Mouse (Mus musculus) cerebellum, adult 2 months (tissue): ENCODE measurements around the gene Prss41. TPM values are rescaled to one million over a fixed set of nuclear protein-coding genes. Genes with fewer than 3 reads are reported as not detected.

Experiments used
- DNase-seq, 2 experiments: peaks; one replicate each; pipeline ENCODE4 v3.0.0; 2021
- H3K27ac ChIP-seq: fragments of 200-500 bp; 2 replicates; pipeline ENCODE4 v1.5.1; 2012; ENCODE audit warnings: low read length, control low read depth, inconsistent platforms; ENCODE audit not compliant: insufficient read depth
- H3K27me3 ChIP-seq: fragments of 200-500 bp; 2 replicates; pipeline ENCODE4 v1.6.1; 2012; ENCODE audit warnings: inconsistent platforms, mild to moderate bottlenecking, low read length, moderate library complexity; ENCODE audit not compliant: control insufficient read depth, insufficient read depth
- H3K4me1 ChIP-seq: fragments of 200-500 bp; 2 replicates; pipeline ENCODE4 v1.6.1; 2011; ENCODE audit warnings: low read length; ENCODE audit not compliant: control insufficient read depth, insufficient read depth
- H3K4me3 ChIP-seq: fragments of 200-500 bp; replicated peaks from 2 replicates; pipeline ENCODE3; 2011; ENCODE audit warnings: mild to moderate bottlenecking, low read depth, low read length, control low read depth; ENCODE audit not compliant: insufficient read depth
- CTCF ChIP-seq: fragments of 200-500 bp; IDR thresholded peaks from 2 replicates; pipeline ENCODE4 v1.5.1; 2011; ENCODE audit warnings: low read depth, mild to moderate bottlenecking, control low read depth, low read length, moderate library complexity, borderline replicate concordance; ENCODE audit not compliant: insufficient read depth
- POLR2A ChIP-seq: fragments of 200-500 bp; IDR thresholded peaks from 2 replicates; pipeline ENCODE4 v1.6.1; 2011; ENCODE audit warnings: low read length, control low read depth, borderline replicate concordance; ENCODE audit not compliant: insufficient read depth
- WGBS: fragments of 180-500 bp; shearing (Covaris S2); methylation state at CpG from one replicate; pipeline ENCODE4 v1.1.7; 2018; 5-methylcytosine and 5-hydroxymethylcytosine counted together
- polyA plus RNA-seq: library from polyadenylated mRNA; depleted of rRNA; stranded (reverse); fragments of >200 nt; gene quantifications from 2 replicates; pipeline ENCODE4 v1.2.3, GENCODE M21; 2012

The Prss41 gene
- polyA plus RNA-seq, 1 experiment, result 1.6 TPM

GRCm38 (mm10) chr17:23804426-23805085, 39.4 kb downstream of the Prss41 start:
- no peaks in the 10 kb centered on the region; the same call in 1 of the 2 replicates for H3K4me1 ChIP-seq
- H3K27ac ChIP-seq, result no peak overlapping the region
- no peaks in the 10 kb centered on the region for H3K27me3 ChIP-seq
- peak overlapping the region; percentile 94 for H3K4me3 ChIP-seq
- WGBS, result under 1% methylated on average over 8 of the region's 8 CpGs
- no peak for DNase-seq
- TF ChIP-seq POLR2A (no peak), CTCF (no peak)

- TF ChIP-seq CTCF (no peak), POLR2A (no peak)
- Histone ChIP-seq H3K27me3 (no peaks in the 10 kb centered on the region), H3K4me1 (no peaks in the 10 kb centered on the region; the same call in 1 of the 2 replicates), H3K27ac (peak overlapping the region; percentile 81), H3K4me3 (peak overlapping the region; percentile 94)
- no peak for DNase-seq
- WGBS, result under 1% methylated on average over 72 of the region's 83 CpGs
Measured at GRCm38 (mm10) chr17:23803366-23804041, 40.5 kb downstream of the Prss41 start.

- TF ChIP-seq POLR2A (peak; percentile 78), CTCF (no peak)
- under 1% methylated on average over 60 of the region's 60 CpGs for WGBS
- no peaks in the 10 kb centered on the region for H3K27me3 ChIP-seq
- H3K4me1 ChIP-seq, result no peaks in the 10 kb centered on the region; the same call in 1 of the 2 replicates
- peak overlapping the region; percentile 91 for H3K27ac ChIP-seq
- DNase-seq, result peak; percentile 98 to 99
- peak overlapping the region; percentile 94 for H3K4me3 ChIP-seq
Measured at GRCm38 (mm10) chr17:23802746-23803365, 41.1 kb downstream of the Prss41 start.

- peak in 1 of 2 experiments; percentile 25 for DNase-seq
- H3K27me3 ChIP-seq, result no peaks in the 10 kb centered on the region
- no peak overlapping the region for H3K27ac ChIP-seq
- TF ChIP-seq CTCF (no peak), POLR2A (no peak)
- no peak overlapping the region for H3K4me3 ChIP-seq
- WGBS, result 97% methylated on average over 10 of the region's 10 CpGs
- no peaks in the 10 kb centered on the region; the same call in 1 of the 2 replicates for H3K4me1 ChIP-seq
Measured at GRCm38 (mm10) chr17:23801627-23802026, 42.3 kb downstream of the Prss41 start.

GRCm38 (mm10) chr17:23797316-23797715, 46.7 kb downstream of the Prss41 start:
- H3K4me3 ChIP-seq, result no peak overlapping the region
- 86% methylated on average over 7 of the region's 7 CpGs for WGBS
- no peaks in the 10 kb centered on the region for H3K4me1 ChIP-seq
- no peak overlapping the region for H3K27ac ChIP-seq
- no peaks in the 10 kb centered on the region for H3K27me3 ChIP-seq
- no peak for DNase-seq
- no peak for TF ChIP-seq POLR2A
- no peak for TF ChIP-seq CTCF

- no peak overlapping the region for H3K27ac ChIP-seq
- no peak overlapping the region for H3K4me3 ChIP-seq
- no peak for DNase-seq
- no peaks in the 10 kb centered on the region; the same call in 1 of the 2 replicates for H3K4me1 ChIP-seq
- WGBS, result 95% methylated on average over 8 of the region's 8 CpGs
- TF ChIP-seq CTCF, result no peak
- TF ChIP-seq POLR2A, result no peak
- H3K27me3 ChIP-seq, result no peaks in the 10 kb centered on the region
Measured at GRCm38 (mm10) chr17:23795323-23795722, 48.6 kb downstream of the Prss41 start.

GRCm38 (mm10) chr17:23791079-23791357, 53.0 kb downstream of the Prss41 start:
- 45% methylated on average over 2 of the region's 2 CpGs for WGBS
- Histone ChIP-seq H3K4me3 (peak overlapping the region; percentile 61), H3K27me3 (no peaks in the 10 kb centered on the region), H3K27ac (peak overlapping the region; percentile 78), H3K4me1 (peaks cover 3% of the 10 kb centered on the region; the same call in 1 of the 2 replicates)
- TF ChIP-seq CTCF (no peak), POLR2A (no peak)
- peak; percentile 38 to 60 for DNase-seq
